Mouse (Mus musculus): ENCODE results near the gene Gm20388. TPM values are rescaled to one million over a fixed set of nuclear protein-coding genes. Genes with fewer than 3 reads are reported as not detected.

Gm20388 gene
- total and polyA plus RNA-seq, 2 experiments from 2014 or later: 51.3 TPM; not detected in 1

DNA sequence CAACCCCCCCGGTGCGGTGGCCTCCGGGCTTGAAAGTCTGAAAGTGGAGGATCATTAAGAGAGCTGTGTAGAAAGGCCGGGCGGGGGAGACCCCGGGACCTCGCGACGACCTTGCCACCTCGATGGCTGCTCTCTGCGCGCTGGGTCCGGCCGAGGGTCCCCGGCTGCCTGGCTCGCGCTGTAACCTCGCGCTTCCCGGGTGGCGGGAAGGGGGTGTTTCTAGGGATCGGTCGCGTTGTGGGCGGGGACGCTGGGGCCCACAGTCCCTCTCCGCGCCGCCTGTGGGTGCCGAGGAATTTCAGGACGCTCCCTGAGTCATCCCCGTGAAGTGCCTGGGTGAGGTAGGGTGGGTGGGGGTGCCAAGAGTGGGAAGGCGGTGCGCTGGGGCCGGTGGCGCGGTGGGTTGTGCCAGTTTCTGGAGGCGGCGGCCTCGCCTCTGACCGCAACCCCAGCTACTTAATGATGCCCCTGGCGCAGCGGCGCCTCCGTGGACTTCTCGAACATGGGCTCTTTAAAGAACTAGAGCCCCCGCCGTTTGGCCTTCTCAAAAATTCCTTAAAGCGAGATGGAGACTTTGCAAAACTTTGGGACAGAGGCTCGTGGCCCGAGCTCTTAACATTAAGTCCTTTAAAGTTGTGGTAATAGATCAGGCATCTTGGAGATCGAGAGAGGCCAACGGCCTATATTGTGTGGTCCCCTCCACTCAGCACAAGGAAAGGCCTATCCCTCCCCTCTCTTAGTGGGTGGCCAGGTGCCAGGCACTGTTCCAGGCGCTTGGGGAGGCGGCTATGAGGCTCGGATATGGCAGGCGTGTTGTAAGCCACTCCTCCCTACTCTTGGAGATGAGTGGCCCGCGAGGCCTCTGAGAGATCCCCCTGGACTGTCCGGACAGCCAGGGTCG, 625.9 kb downstream of the Gm20388 start:
- WGBS: under 1% methylated on average over 55 of the region's 61 CpGs
- H3K27ac ChIP-seq (ENCODE audit: low read depth, low read length): peak overlapping the region; percentile 98
- H3K27me3 ChIP-seq (ENCODE audit: insufficient read depth, low read length): no peaks in the 10 kb centered on the region
- peak overlapping the region; percentile 98 for H3K4me2 ChIP-seq (ENCODE audit: low read depth)
- no peaks in the 10 kb centered on the region for H3K36me3 ChIP-seq (ENCODE audit: insufficient read depth)
- peaks cover 32% of the 10 kb centered on the region for H3K4me1 ChIP-seq (ENCODE audit: insufficient read depth)
- ATAC-seq (no peak), DNase-seq (no peak)
- peak overlapping the region; percentile 64 for H3K4me3 ChIP-seq (ENCODE audit: low read depth, low read length)
- H3K9me3 ChIP-seq (ENCODE audit: low read length): no peaks in the 10 kb centered on the region
- no peak for TF ChIP-seq CTCF (IDR thresholded peaks at IDR 0.05; ENCODE audit: low read depth)
- peak overlapping the region; percentile 76 for H3K9ac ChIP-seq

DNA sequence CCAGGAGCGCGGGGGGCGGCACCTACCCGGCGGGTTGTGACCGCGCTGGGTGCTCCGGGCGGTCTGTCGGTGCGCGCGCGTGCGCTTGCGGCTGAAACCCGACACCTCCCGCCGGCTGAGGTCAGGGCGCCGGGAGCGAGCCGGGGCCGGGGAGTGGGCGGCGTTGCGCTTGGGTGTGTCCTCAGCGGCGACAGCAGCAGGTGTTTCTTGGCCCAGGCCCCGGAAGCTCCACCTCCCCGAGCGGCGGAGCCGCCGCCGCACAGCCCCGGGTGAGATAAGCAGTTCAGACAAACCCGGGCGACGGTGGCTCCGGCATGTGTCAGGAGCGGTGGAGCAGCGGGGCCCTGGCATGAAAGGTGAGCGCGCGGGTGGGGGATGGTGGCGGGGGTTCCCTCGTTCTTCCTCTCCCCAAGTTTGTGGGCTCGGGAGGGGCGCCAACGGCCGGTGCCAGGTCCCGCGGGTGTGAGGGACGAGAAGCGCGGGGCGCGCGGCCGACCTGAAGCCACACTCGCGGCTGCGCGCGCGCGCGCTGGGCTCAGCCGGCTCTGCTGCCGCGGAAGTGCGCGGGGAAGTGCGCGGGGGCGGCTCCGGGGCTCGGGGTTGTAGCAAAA, 626.7 kb downstream of the Gm20388 start:
- H3K9ac ChIP-seq: peak overlapping the region; percentile 76
- H3K36me3 ChIP-seq (ENCODE audit: insufficient read depth): no peaks in the 10 kb centered on the region
- no peak for TF ChIP-seq CTCF (IDR thresholded peaks at IDR 0.05; ENCODE audit: low read depth)
- H3K9me3 ChIP-seq (ENCODE audit: low read length): no peaks in the 10 kb centered on the region
- peak; percentile 80 for DNase-seq
- peak overlapping the region; percentile 64 for H3K4me3 ChIP-seq (ENCODE audit: low read depth, low read length)
- peak overlapping the region; percentile 98 for H3K27ac ChIP-seq (ENCODE audit: low read depth, low read length)
- ATAC-seq: peak; percentile 19; the same call in 1 of the 2 replicates
- H3K4me2 ChIP-seq (ENCODE audit: low read depth): peak overlapping the region; percentile 98
- WGBS: under 1% methylated on average over 74 of the region's 79 CpGs
- H3K4me1 ChIP-seq (ENCODE audit: insufficient read depth): peaks cover 26% of the 10 kb centered on the region
- H3K27me3 ChIP-seq (ENCODE audit: insufficient read depth, low read length): no peaks in the 10 kb centered on the region

DNA sequence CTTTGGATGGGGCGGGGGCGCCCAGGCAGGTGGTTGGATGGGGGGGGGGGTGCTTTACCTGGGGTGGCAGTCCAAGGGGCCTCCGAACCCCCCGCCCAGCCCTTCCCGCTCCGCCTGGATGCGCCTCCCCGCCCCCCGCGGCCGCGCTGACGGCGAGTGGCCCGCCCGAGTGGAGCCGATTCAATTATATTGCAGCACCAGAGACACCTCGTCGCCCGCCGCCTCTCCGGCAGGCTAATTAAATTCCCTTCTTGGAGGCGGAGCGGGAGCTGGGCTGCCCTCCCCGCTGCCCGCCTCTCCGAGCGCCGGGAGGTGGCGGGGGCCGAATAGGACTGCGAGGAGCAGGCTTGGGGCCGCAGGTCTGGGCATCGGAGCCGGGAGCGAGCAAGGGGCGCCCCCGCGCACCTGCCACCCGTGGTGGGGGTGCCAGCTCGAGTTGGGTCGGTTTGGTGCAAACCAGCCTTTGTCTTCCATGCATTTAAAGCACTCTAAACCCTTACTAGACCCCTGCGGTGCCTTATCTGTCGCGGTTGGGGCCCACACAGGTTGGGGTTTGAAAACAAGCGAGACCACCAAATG, 627.3 kb downstream of the Gm20388 start:
- H3K27me3 ChIP-seq (ENCODE audit: insufficient read depth, low read length): no peaks in the 10 kb centered on the region
- 0% methylated on average over 43 of the region's 46 CpGs for WGBS
- H3K9ac ChIP-seq: peak overlapping the region; percentile 76
- peak overlapping the region; percentile 98 for H3K4me2 ChIP-seq (ENCODE audit: low read depth)
- peak overlapping the region; percentile 98 for H3K27ac ChIP-seq (ENCODE audit: low read depth, low read length)
- peak overlapping the region; percentile 64 for H3K4me3 ChIP-seq (ENCODE audit: low read depth, low read length)
- no peaks in the 10 kb centered on the region for H3K36me3 ChIP-seq (ENCODE audit: insufficient read depth)
- H3K4me1 ChIP-seq (ENCODE audit: insufficient read depth): peaks cover 28% of the 10 kb centered on the region
- peak; percentile 84 for DNase-seq
- ATAC-seq: peak; percentile 52
- H3K9me3 ChIP-seq (ENCODE audit: low read length): no peaks in the 10 kb centered on the region
- peak; percentile 16; the same call in 1 of the 2 replicates for TF ChIP-seq CTCF (IDR thresholded peaks at IDR 0.05; ENCODE audit: low read depth)

DNA sequence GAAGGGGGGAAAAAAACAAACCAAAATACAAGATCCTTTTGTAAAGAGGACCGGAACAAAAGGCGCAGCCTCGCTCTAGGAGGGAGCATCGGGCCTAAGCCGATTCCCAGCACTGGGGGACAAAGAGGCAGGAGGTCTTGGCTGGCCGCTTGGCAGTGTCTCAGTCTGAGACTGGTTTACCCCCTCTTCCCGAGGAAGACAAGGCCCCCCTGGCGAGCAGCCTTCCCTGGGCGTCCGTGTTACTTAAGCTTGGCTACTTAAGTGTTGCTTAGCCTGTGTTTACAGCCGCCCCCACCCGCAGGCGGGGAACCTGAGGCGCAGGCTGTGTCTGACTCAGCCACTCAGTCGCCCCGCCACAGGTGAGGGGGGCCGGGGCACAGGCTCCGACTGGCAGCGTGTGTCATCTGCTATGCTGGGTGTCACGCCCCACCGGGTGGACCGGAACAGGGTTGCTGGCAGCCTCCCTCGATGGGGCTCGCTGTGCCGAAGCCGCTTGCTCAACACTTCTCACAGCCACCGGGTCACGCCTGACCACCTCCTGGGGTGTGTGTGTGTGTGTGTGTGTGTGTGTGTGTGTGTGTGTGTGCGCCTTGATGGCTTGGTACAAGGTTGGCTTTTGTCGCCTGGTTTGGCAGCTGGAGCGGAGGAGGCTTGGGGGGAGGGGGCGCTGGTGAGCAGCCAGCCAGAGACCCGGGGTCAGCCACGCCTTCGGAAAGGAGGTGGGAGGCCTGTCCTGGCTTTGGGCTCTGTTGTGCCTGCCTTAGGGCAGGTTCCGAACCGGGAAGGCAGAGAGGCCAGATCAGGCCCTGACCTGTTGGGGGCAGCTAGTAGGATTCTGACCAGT, 628.0 kb downstream of the Gm20388 start:
- Histone ChIP-seq H3K4me3 (ENCODE audit: low read depth, low read length) (peak overlapping the region; percentile 64), H3K9me3 (ENCODE audit: low read length) (no peaks in the 10 kb centered on the region), H3K4me2 (ENCODE audit: low read depth) (peak overlapping the region; percentile 98), H3K27ac (ENCODE audit: low read depth, low read length) (peak overlapping the region; percentile 98), H3K4me1 (ENCODE audit: insufficient read depth) (peaks cover 28% of the 10 kb centered on the region), H3K9ac (peak overlapping the region; percentile 76), H3K36me3 (ENCODE audit: insufficient read depth) (no peaks in the 10 kb centered on the region), H3K27me3 (ENCODE audit: insufficient read depth, low read length) (no peaks in the 10 kb centered on the region)
- peak; percentile 80 for DNase-seq
- TF ChIP-seq CTCF (IDR thresholded peaks at IDR 0.05; ENCODE audit: low read depth): peak; percentile 45; the same call in 1 of the 2 replicates
- peak; percentile 47 for ATAC-seq
- 1% methylated on average over 37 of the region's 37 CpGs for WGBS

DNA sequence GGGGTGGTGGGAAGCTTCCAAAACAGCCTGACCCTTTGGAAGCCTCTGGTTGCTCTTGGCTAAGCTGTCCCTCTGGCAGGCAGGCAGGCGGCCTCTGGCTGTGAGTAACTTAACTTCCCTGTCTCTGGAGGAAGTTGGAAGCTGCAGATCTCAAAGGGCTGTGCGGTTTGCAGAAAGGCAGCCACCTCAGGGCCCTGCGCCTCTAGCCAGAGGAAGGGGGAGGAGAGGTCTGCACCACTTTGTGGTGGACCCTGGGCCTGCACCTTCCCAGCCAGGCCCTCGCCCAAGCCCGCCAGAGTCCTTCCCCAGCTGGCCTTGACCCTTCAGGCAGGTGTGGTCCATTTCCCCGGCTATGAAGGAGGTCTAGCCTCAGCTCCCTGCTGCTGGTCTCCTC, 628.7 kb downstream of the Gm20388 start:
- ATAC-seq: no peak
- TF ChIP-seq CTCF (IDR thresholded peaks at IDR 0.05; ENCODE audit: low read depth): no peak
- WGBS: 39% methylated on average over 6 of the region's 6 CpGs

More for the DNA sequence above, 628.7 kb downstream of the Gm20388 start:
- peak overlapping the region; percentile 76; the same call in 1 of the 2 replicates for H3K9ac ChIP-seq
- H3K27ac ChIP-seq (ENCODE audit: low read depth, low read length): peak overlapping the region; percentile 98
- H3K9me3 ChIP-seq (ENCODE audit: low read length): no peaks in the 10 kb centered on the region
- DNase-seq: no peak
- peak overlapping the region; percentile 64 for H3K4me3 ChIP-seq (ENCODE audit: low read depth, low read length)
- peak overlapping the region; percentile 98 for H3K4me2 ChIP-seq (ENCODE audit: low read depth)
- no peaks in the 10 kb centered on the region for H3K36me3 ChIP-seq (ENCODE audit: insufficient read depth)
- peaks cover 24% of the 10 kb centered on the region for H3K4me1 ChIP-seq (ENCODE audit: insufficient read depth)
- no peaks in the 10 kb centered on the region for H3K27me3 ChIP-seq (ENCODE audit: insufficient read depth, low read length)

Data from forebrain, postnatal 0 days (tissue).